Mouse (Mus musculus): Measurements from ENCODE around the gene Plxna3. TPM values are rescaled to one million over a fixed set of nuclear protein-coding genes. Genes with fewer than 3 reads are reported as not detected.

Gene Plxna3
- polyA plus RNA-seq, 1 experiment from 2014 or later: 87.4 TPM

Small RNA genes lying within 50 kb of the gene (microRNA-seq; reads per million reads assigned to microRNA genes)
- not detected for gene Mir7092

Other genes starting within 250 kb of the Plxna3 start
- gene Opn1mw, start 201.6 kb upstream of the Plxna3 start, polyA plus RNA-seq (2015; fragmentation: Nextera tagmentation; extraction: Ambion mirVana): not detected in 2 replicates
- gene Mecp2, start 193.7 kb upstream of the Plxna3 start, polyA plus RNA-seq (2015; fragmentation: Nextera tagmentation; extraction: Ambion mirVana): 14.9 and 15.6 TPM in 2 replicates
- gene Tex28, start 161.2 kb upstream of the Plxna3 start, polyA plus RNA-seq (2015; fragmentation: Nextera tagmentation; extraction: Ambion mirVana): not detected in 2 replicates
- gene Tktl1, start 151.8 kb upstream of the Plxna3 start, polyA plus RNA-seq (2015; fragmentation: Nextera tagmentation; extraction: Ambion mirVana): 0.10 TPM in 1 of 2 replicates, not detected in the other
- gene Flna, start 79.2 kb upstream of the Plxna3 start, polyA plus RNA-seq (2015; fragmentation: Nextera tagmentation; extraction: Ambion mirVana): 126 and 133 TPM in 2 replicates
- 13.7 and 17.9 TPM in 2 replicates for gene Emd, start 74.4 kb upstream of the Plxna3 start, polyA plus RNA-seq (2015; fragmentation: Nextera tagmentation; extraction: Ambion mirVana)
- gene Rpl10, start 58.3 kb upstream of the Plxna3 start, polyA plus RNA-seq (2015; fragmentation: Nextera tagmentation; extraction: Ambion mirVana): 482 and 489 TPM in 2 replicates
- gene Taz, start 47.2 kb upstream of the Plxna3 start, polyA plus RNA-seq (2015; fragmentation: Nextera tagmentation; extraction: Ambion mirVana): 96.3 and 104 TPM in 2 replicates
- 2.8 and 3.1 TPM in 2 replicates for gene Dnase1l1, start 46.7 kb upstream of the Plxna3 start, polyA plus RNA-seq (2015; fragmentation: Nextera tagmentation; extraction: Ambion mirVana)
- 202 and 229 TPM in 2 replicates for gene Atp6ap1, start 32.0 kb upstream of the Plxna3 start, polyA plus RNA-seq (2015; fragmentation: Nextera tagmentation; extraction: Ambion mirVana)
- gene Gdi1, start 24.1 kb upstream of the Plxna3 start, polyA plus RNA-seq (2015; fragmentation: Nextera tagmentation; extraction: Ambion mirVana): 950 and 1,103 TPM in 2 replicates
- 68.2 and 68.8 TPM in 2 replicates for gene Fam50a, start 16.0 kb upstream of the Plxna3 start, polyA plus RNA-seq (2015; fragmentation: Nextera tagmentation; extraction: Ambion mirVana)
- gene Lage3, start 24.6 kb downstream of the Plxna3 start, polyA plus RNA-seq (2015; fragmentation: Nextera tagmentation; extraction: Ambion mirVana): 68.0 and 81.6 TPM in 2 replicates
- gene Ubl4a, start 44.2 kb downstream of the Plxna3 start, polyA plus RNA-seq (2015; fragmentation: Nextera tagmentation; extraction: Ambion mirVana): 75.8 and 76.8 TPM in 2 replicates
- 8.3 and 8.5 TPM in 2 replicates for gene Slc10a3, start 44.3 kb downstream of the Plxna3 start, polyA plus RNA-seq (2015; fragmentation: Nextera tagmentation; extraction: Ambion mirVana)
- 34.6 and 36.4 TPM in 2 replicates for gene Fam3a, start 64.2 kb downstream of the Plxna3 start, polyA plus RNA-seq (2015; fragmentation: Nextera tagmentation; extraction: Ambion mirVana)
- 19.8 and 25.8 TPM in 2 replicates for gene Ikbkg, start 64.2 kb downstream of the Plxna3 start, polyA plus RNA-seq (2015; fragmentation: Nextera tagmentation; extraction: Ambion mirVana)
- gene G6pdx, start 100.1 kb downstream of the Plxna3 start, polyA plus RNA-seq (2015; fragmentation: Nextera tagmentation; extraction: Ambion mirVana): 60.7 and 64.5 TPM in 2 replicates
- gene Gm6880, start 152.3 kb downstream of the Plxna3 start, polyA plus RNA-seq (2015; fragmentation: Nextera tagmentation; extraction: Ambion mirVana): not detected in 2 replicates
- not detected in 2 replicates for gene Olfr1326-ps1, start 245.8 kb downstream of the Plxna3 start, polyA plus RNA-seq (2015; fragmentation: Nextera tagmentation; extraction: Ambion mirVana)

All from forebrain, embryonic 16.5 days (tissue).